Mouse (Mus musculus) bone marrow, adult 2 months (tissue): ENCODE measurements around the gene Fam205c. TPM values are rescaled to one million over a fixed set of nuclear protein-coding genes. Genes with fewer than 3 reads are reported as not detected.

Experiments
- H3K27ac ChIP-seq: fragments of 200-500 bp; 2 replicates; pipeline ENCODE4 v1.5.1; 2012; ENCODE audit warnings: low read depth, mild to moderate bottlenecking, control low read depth, inconsistent platforms, low read length; ENCODE audit not compliant: control insufficient read depth, poor library complexity, insufficient read depth
- H3K4me1 ChIP-seq: fragments of 200-500 bp; 2 replicates; pipeline ENCODE4 v1.6.1; 2011; ENCODE audit warnings: low read length; ENCODE audit not compliant: control insufficient read depth, insufficient read depth
- H3K4me3 ChIP-seq: fragments of 200-500 bp; replicated peaks from 2 replicates; pipeline ENCODE3; 2011; ENCODE audit warnings: mild to moderate bottlenecking, low read depth, low read length, control low read depth; ENCODE audit not compliant: control insufficient read depth
- CTCF ChIP-seq: fragments of 200-500 bp; IDR thresholded peaks from 2 replicates; pipeline ENCODE4 v1.5.1; 2011; ENCODE audit warnings: low read length, control low read depth; ENCODE audit not compliant: control insufficient read depth, insufficient read depth
- POLR2A ChIP-seq: fragments of 200-500 bp; IDR thresholded peaks from 2 replicates; pipeline ENCODE4 v1.6.1; 2011; ENCODE audit warnings: low read depth, mild to moderate bottlenecking, control low read depth, low read length, borderline replicate concordance; ENCODE audit not compliant: control insufficient read depth
- WGBS: fragments of 180-500 bp; shearing (Covaris S2); methylation state at CpG from one replicate; pipeline ENCODE4 v1.1.7; 2018; 5-methylcytosine and 5-hydroxymethylcytosine counted together
- polyA plus RNA-seq: library from polyadenylated mRNA; stranded (reverse); fragments of >200 nt; gene quantifications from 2 replicates; pipeline ENCODE4 v1.2.4, GENCODE M21; 2011; ENCODE audit warnings: low replicate concordance; ENCODE audit not compliant: missing spikeins, insufficient read depth, insufficient read length

The Fam205c gene
- polyA plus RNA-seq, 1 experiment: not detected

DNA sequence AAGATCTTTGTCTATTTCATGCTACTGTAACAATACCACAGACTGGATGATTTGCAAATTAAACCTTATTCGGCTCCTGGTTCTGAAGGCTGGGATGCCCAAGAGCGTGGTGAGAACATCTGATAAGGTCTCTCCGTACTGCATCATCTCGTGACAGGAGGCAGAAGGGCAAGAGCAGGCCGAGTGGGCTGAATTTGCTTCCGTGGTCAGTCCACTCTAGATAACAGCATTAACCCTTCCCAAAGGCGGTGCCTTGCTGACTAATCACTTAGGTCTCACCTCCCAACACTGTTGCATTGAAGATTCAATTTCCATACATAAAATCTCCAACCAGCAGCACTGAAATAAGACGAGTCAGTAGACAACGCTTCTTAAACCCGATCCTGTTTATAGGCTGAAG lies 39.4 kb upstream of the Fam205c start:
- TF ChIP-seq POLR2A (no peak), CTCF (no peak)
- Histone ChIP-seq H3K4me1 (no peaks in the 10 kb centered on the region), H3K4me3 (no peak overlapping the region), H3K27ac (no peak overlapping the region)
- WGBS: 45% methylated on average over 10 of the region's 10 CpGs

DNA sequence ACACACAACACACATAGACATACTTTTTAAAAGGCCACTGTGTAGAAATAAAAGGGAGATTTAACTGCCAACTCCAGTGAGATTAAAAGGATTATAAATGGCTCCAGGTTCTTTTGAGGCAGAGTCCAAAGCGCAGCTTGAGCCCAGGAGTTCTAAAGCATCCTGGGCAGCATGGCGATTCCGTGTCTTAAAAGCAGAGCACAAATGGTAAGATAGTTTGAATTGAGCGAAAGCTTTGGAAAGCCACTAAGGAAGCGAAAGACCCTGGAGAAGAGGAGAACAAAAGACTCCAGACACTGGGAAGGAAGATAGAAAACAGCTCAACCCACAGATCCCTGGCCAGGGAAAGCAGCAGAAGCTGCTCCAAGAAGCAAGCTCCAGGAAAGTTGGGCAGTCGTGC lies 30.9 kb upstream of the Fam205c start:
- TF ChIP-seq POLR2A (no peak), CTCF (no peak)
- Histone ChIP-seq H3K4me3 (no peak overlapping the region), H3K4me1 (no peaks in the 10 kb centered on the region), H3K27ac (no peak overlapping the region)
- WGBS: 86% methylated on average over 6 of the region's 6 CpGs

DNA sequence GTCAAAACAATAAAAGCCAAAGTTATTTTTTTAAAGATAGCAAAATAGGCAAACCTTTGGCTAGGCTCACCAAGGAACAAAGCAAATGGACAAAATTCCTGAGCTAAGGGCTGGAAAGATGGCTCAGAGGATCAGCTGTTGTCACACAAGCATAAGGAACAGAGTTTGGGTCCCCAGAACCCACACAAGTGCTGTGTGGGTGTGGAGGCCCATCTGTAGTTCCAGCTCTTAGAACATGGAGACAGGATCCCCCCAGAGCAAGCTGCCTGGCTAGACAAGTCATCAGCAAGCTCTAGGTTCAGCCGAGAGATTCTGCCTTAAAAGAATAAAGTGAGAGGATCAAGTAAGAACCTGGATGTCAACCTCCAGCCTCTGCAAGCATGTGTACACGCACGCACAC lies 30.5 kb upstream of the Fam205c start:
- TF ChIP-seq POLR2A (no peak), CTCF (no peak)
- Histone ChIP-seq H3K4me1 (no peaks in the 10 kb centered on the region), H3K27ac (no peak overlapping the region), H3K4me3 (no peak overlapping the region)
- 89% methylated on average over 3 of the region's 3 CpGs for WGBS

DNA sequence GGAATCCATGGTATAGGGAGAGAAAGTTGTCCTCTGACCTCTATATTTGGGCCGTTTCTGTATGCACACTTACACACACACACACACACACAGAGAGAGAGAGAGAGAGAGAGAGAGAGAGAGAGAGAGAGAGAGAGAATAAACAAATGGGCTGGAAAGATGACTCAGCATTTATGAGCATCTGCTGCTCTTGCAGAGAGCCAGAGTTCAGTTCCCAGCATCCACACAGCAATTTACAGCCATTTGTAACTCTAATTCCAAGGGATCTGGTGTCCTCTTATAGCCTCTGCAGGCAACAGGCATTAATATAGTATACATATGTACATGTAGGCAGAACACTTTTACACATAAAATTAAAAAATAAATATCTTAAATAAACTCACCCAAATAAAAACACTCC lies 29.9 kb upstream of the Fam205c start:
- H3K27ac ChIP-seq: no peak overlapping the region
- H3K4me3 ChIP-seq: no peak overlapping the region
- TF ChIP-seq CTCF (no peak), POLR2A (no peak)
- H3K4me1 ChIP-seq: no peaks in the 10 kb centered on the region
- WGBS: 43% methylated on average over 1 of the region's 1 CpGs

DNA sequence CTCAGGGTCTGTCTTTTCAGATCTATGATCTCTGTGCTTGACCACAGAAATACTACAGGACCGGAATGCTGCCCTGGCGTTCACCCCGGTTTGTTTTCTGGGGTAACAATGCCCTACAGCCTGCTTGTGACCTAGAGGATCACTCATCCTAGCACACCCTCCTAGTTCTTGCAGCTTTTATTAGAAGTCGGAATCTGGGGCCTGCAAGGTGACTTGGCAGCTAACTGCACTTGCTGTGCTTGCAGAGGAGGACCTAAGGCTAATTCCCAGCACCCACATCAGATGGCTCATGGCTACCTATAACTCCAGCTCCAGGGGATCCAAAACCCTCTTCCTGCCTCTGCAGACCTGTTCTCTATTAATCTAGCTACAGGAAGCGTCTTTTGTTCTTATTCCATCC lies 28.7 kb upstream of the Fam205c start:
- H3K27ac ChIP-seq: no peak overlapping the region
- WGBS: 86% methylated on average over 5 of the region's 5 CpGs
- H3K4me1 ChIP-seq: no peaks in the 10 kb centered on the region
- TF ChIP-seq CTCF: no peak
- TF ChIP-seq POLR2A: no peak
- H3K4me3 ChIP-seq: no peak overlapping the region

DNA sequence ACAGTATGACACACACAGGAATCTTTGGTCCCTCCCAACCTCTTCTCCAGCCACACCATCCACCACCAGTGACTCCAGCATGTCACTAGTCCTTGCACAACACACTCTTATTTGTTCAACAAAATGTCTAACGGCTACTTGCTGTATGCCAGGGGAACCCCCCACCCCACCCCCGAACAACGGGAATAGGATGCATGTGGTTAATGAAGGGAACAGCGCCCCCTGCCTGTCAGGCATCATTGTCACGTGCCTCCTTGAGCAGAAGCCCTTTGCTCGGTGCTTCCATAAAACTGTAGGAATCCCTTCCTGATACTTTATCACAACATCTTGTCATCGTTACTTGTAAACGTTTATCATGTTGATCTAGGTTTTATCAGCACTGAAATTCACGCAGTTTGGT lies 28.1 kb upstream of the Fam205c start:
- TF ChIP-seq CTCF (peak; percentile 77), POLR2A (no peak)
- Histone ChIP-seq H3K4me1 (no peaks in the 10 kb centered on the region), H3K4me3 (no peak overlapping the region), H3K27ac (no peak overlapping the region)
- 33% methylated on average over 9 of the region's 9 CpGs for WGBS

DNA sequence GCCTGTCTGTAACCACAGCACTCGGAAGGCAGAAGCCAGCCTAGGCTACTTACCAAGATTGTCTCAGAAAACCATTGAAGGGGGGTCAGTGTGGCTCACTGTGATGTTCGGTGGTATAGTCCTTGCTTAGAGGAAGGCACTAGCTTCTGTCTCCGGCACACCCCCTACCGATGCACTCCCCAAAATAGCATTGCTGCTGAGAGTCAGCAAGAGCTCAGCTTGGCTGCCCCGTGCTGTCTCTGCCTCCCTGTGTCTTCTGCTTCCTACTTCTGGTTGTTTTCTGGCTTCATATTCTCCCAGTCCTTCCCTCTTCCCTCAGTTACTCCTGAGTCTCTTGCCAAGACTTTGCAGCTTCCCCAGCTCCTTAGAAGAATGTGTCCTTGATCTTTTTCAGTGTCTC lies 26.8 kb upstream of the Fam205c start:
- TF ChIP-seq CTCF: no peak
- no peak for TF ChIP-seq POLR2A
- Histone ChIP-seq H3K4me3 (no peak overlapping the region), H3K27ac (no peak overlapping the region), H3K4me1 (no peaks in the 10 kb centered on the region)
- WGBS: 52% methylated on average over 5 of the region's 5 CpGs

DNA sequence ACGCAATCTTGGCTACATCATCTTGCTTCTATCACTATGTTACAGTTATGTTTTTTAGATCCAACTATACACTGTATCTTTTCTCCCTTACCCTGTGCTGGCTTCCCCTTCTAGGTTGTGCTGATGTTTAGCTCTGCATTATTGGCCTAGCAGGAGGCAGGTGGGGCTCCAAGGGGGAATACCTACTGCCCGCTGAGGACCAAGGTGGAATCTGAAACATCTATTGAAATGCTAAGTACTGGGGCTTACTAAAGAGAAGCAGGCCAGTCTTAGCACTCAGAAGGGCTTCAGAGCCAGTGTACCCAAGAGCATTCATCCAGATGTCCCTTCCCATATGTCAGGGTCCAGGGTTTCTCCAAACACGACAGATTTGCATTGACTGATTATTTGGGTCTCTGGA lies 24.9 kb upstream of the Fam205c start:
- TF ChIP-seq POLR2A: no peak
- no peak overlapping the region for H3K4me3 ChIP-seq
- 78% methylated on average over 3 of the region's 3 CpGs for WGBS
- H3K27ac ChIP-seq: no peak overlapping the region
- no peaks in the 10 kb centered on the region for H3K4me1 ChIP-seq

DNA sequence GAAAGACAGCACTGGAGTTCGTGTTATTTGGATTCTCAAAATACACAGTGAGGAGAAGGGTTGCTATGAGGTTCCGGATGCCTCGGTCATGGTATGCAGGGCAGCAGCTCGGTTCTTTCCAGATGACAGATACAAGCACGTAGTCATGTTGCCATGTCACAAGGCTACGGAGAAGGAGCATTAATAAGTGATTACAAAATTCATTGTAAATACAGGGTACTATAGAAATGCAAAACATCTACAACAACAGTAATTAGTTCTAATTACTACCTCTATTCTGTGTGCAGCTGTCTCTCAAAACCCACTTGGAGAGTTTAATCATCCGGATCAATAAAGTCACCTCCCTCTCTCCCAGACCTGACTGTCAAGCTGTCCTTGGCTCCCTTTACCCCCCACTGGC lies 21.1 kb upstream of the Fam205c start:
- WGBS: 88% methylated on average over 7 of the region's 7 CpGs
- no peak for TF ChIP-seq POLR2A
- TF ChIP-seq CTCF: no peak

DNA sequence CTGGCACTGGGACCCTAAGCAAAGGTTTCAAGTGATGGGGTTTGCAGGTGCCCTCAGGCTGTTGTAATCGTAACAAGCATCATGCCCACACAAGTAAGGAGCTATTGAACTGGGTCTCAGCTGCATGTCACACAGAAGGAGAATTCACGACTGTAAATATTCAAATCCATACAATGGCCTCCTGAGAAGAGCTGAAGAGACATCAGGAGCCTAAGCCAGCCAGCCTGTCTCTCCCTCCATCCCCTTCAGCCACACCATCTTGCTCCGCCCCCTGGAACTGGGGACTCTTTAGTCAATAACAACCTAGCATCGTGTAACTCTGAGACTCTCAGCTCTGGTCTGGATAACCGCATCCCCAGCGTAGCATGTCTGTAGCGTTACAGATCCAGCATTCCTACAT lies 17.1 kb upstream of the Fam205c start:
- WGBS: 77% methylated on average over 7 of the region's 7 CpGs
- TF ChIP-seq POLR2A: no peak
- TF ChIP-seq CTCF: no peak

More for the DNA sequence above, 21.1 kb upstream of the Fam205c start:
- Histone ChIP-seq H3K27ac (no peak overlapping the region), H3K4me1 (no peaks in the 10 kb centered on the region), H3K4me3 (no peak overlapping the region)

More for the DNA sequence above, 17.1 kb upstream of the Fam205c start:
- Histone ChIP-seq H3K4me3 (no peak overlapping the region), H3K4me1 (no peaks in the 10 kb centered on the region), H3K27ac (no peak overlapping the region)
